Mouse (Mus musculus): ENCODE results near the gene Tecta. TPM values are rescaled to one million over a fixed set of nuclear protein-coding genes. Genes with fewer than 3 reads are reported as not detected.

The Tecta gene
- polyA plus RNA-seq, 1 experiment, result 0.01 TPM

DNA sequence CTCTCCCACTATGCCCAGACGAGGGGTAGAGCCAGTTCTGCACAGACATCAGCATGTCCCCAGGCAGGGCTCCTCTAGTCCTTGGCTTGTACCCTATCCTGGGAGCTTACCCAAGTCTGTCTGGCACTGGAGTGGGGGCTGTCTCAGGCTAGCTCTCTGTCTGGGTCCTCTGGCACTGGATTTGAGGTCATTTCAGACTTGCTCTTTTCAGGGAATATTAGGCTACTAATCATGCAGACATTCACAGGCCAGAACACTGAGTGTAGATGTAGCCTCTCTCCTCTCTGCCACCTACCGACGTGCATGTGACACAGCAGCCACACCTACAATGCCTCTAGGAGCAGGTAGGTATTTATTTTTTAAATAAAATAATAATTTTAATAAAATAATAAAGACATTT is 82.4 kb downstream of the Tecta start:
- no peaks in the 10 kb centered on the region for H3K79me3 ChIP-seq (ENCODE audit: low read depth)
- TF ChIP-seq CEBPB (IDR thresholded peaks at IDR 0.05; ENCODE audit: low read depth) (no peak), USF1 (IDR thresholded peaks at IDR 0.05; ENCODE audit: low read depth) (no peak), MYOG (IDR thresholded peaks at IDR 0.05; ENCODE audit: control insufficient read depth, extremely low read depth, insufficient read length) (no peak), MYOD1 (IDR thresholded peaks at IDR 0.05; ENCODE audit: control insufficient read depth, insufficient read length, low read depth) (no peak), CTCF (IDR thresholded peaks at IDR 0.05; ENCODE audit: control insufficient read depth, insufficient read depth, insufficient read length) (no peak), FOSL1 (IDR thresholded peaks at IDR 0.05; ENCODE audit: insufficient read depth, low read length, poor library complexity, severe bottlenecking) (no peak), MAX (IDR thresholded peaks at IDR 0.05) (no peak)
- peaks cover 21% of the 10 kb centered on the region for H3K27me3 ChIP-seq (ENCODE audit: control insufficient read depth, insufficient read depth, insufficient read length)
- no peak overlapping the region for H3K4me3 ChIP-seq (ENCODE audit: insufficient read depth, poor library complexity, severe bottlenecking)
- no peaks in the 10 kb centered on the region for H3K36me3 ChIP-seq (ENCODE audit: control insufficient read depth, insufficient read depth)
- H3ac ChIP-seq (ENCODE audit: control insufficient read depth, insufficient read length, low read depth), result no peak overlapping the region
- H3K79me2 ChIP-seq (ENCODE audit: control insufficient read depth, insufficient read depth), result no peaks in the 10 kb centered on the region

DNA sequence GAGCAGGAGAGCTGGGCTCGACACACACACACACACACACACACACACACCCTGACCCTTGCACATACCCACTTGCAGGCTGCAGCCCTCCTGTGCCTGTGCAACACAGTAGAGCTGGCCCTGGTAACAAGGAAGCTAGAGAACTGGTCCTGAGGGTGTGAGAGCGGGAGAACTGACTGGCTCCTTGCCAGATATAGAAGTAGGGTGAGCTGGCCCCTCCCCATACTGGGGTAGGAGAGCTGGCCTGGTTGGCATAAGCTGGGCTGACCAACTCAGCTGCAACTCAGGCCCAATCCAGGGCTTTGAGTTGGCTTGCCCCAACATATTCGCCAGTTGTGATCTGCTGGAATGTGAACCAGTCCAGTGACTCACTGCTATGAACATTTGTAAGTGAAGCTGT is 83.9 kb downstream of the Tecta start:
- H3K4me3 ChIP-seq (ENCODE audit: insufficient read depth, poor library complexity, severe bottlenecking), result no peak overlapping the region
- TF ChIP-seq MYOD1 (IDR thresholded peaks at IDR 0.05; ENCODE audit: control insufficient read depth, insufficient read length, low read depth) (no peak), CTCF (IDR thresholded peaks at IDR 0.05; ENCODE audit: control insufficient read depth, insufficient read depth, insufficient read length) (no peak), MAX (IDR thresholded peaks at IDR 0.05) (no peak), FOSL1 (IDR thresholded peaks at IDR 0.05; ENCODE audit: insufficient read depth, low read length, poor library complexity, severe bottlenecking) (no peak), USF1 (IDR thresholded peaks at IDR 0.05; ENCODE audit: low read depth) (no peak), MYOG (IDR thresholded peaks at IDR 0.05; ENCODE audit: control insufficient read depth, extremely low read depth, insufficient read length) (no peak), CEBPB (IDR thresholded peaks at IDR 0.05; ENCODE audit: low read depth) (peak; percentile 24)
- no peaks in the 10 kb centered on the region for H3K79me3 ChIP-seq (ENCODE audit: low read depth)
- no peak overlapping the region for H3ac ChIP-seq (ENCODE audit: control insufficient read depth, insufficient read length, low read depth)
- no peaks in the 10 kb centered on the region for H3K36me3 ChIP-seq (ENCODE audit: control insufficient read depth, insufficient read depth)
- H3K79me2 ChIP-seq (ENCODE audit: control insufficient read depth, insufficient read depth), result no peaks in the 10 kb centered on the region
- peaks cover 17% of the 10 kb centered on the region for H3K27me3 ChIP-seq (ENCODE audit: control insufficient read depth, insufficient read depth, insufficient read length)

DNA sequence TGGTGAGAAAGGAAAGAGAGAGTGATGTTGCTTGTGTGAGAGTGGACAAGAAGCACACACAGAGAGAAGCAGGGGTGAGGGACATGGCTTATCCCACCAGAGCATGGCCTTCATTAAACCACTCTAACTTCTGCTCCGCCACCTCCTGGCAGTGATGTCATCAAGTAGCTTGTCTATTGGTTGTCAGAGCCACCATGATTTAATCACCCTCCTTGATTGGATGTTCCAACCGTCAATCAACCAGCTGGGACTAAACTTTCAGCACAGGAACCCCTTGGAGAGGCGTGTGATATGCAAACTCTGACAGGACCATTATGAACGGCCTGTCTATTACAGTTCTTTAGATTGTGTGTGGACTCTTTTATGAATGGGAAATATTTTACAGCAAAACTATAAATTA is 84.8 kb downstream of the Tecta start:
- no peaks in the 10 kb centered on the region for H3K36me3 ChIP-seq (ENCODE audit: control insufficient read depth, insufficient read depth)
- H3K27me3 ChIP-seq (ENCODE audit: control insufficient read depth, insufficient read depth, insufficient read length), result peaks cover 14% of the 10 kb centered on the region
- TF ChIP-seq USF1 (IDR thresholded peaks at IDR 0.05; ENCODE audit: low read depth) (no peak), MAX (IDR thresholded peaks at IDR 0.05) (no peak), FOSL1 (IDR thresholded peaks at IDR 0.05; ENCODE audit: insufficient read depth, low read length, poor library complexity, severe bottlenecking) (no peak), MYOD1 (IDR thresholded peaks at IDR 0.05; ENCODE audit: control insufficient read depth, insufficient read length, low read depth) (no peak), CTCF (IDR thresholded peaks at IDR 0.05; ENCODE audit: control insufficient read depth, insufficient read depth, insufficient read length) (no peak), MYOG (IDR thresholded peaks at IDR 0.05; ENCODE audit: control insufficient read depth, extremely low read depth, insufficient read length) (no peak), CEBPB (IDR thresholded peaks at IDR 0.05; ENCODE audit: low read depth) (no peak)
- no peaks in the 10 kb centered on the region for H3K79me2 ChIP-seq (ENCODE audit: control insufficient read depth, insufficient read depth)
- no peaks in the 10 kb centered on the region for H3K79me3 ChIP-seq (ENCODE audit: low read depth)
- no peak overlapping the region for H3ac ChIP-seq (ENCODE audit: control insufficient read depth, insufficient read length, low read depth)
- H3K4me3 ChIP-seq (ENCODE audit: insufficient read depth, poor library complexity, severe bottlenecking), result no peak overlapping the region

DNA sequence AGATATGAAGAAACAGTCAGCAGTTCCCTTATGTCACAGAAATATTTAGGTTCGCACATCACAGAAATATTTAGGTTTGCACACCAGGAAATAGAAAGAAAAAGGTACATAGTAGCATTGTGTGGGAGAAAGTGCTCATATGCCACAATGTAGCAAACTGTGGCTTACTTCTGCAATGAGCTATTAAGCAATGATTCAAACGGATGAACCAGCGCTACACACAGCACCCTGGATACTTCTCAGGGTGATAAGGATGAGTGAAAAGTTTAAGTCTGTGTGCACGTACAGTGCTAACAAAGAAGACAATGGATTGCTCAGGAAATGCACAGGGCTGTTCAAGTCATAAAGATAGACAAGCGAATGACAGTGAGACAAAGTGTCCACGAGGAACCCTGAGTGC is 85.3 kb downstream of the Tecta start:
- Histone ChIP-seq H3K79me3 (ENCODE audit: low read depth) (no peaks in the 10 kb centered on the region), H3K79me2 (ENCODE audit: control insufficient read depth, insufficient read depth) (no peaks in the 10 kb centered on the region), H3K27me3 (ENCODE audit: control insufficient read depth, insufficient read depth, insufficient read length) (peaks cover 11% of the 10 kb centered on the region), H3K4me3 (ENCODE audit: insufficient read depth, poor library complexity, severe bottlenecking) (no peak overlapping the region), H3K36me3 (ENCODE audit: control insufficient read depth, insufficient read depth) (no peaks in the 10 kb centered on the region), H3ac (ENCODE audit: control insufficient read depth, insufficient read length, low read depth) (no peak overlapping the region)
- no peak for TF ChIP-seq USF1 (IDR thresholded peaks at IDR 0.05; ENCODE audit: low read depth)
- TF ChIP-seq MYOG (IDR thresholded peaks at IDR 0.05; ENCODE audit: control insufficient read depth, extremely low read depth, insufficient read length), result no peak
- TF ChIP-seq FOSL1 (IDR thresholded peaks at IDR 0.05; ENCODE audit: insufficient read depth, low read length, poor library complexity, severe bottlenecking), result no peak
- TF ChIP-seq CTCF (IDR thresholded peaks at IDR 0.05; ENCODE audit: control insufficient read depth, insufficient read depth, insufficient read length), result no peak
- no peak for TF ChIP-seq MAX (IDR thresholded peaks at IDR 0.05)
- no peak for TF ChIP-seq MYOD1 (IDR thresholded peaks at IDR 0.05; ENCODE audit: control insufficient read depth, insufficient read length, low read depth)
- TF ChIP-seq CEBPB (IDR thresholded peaks at IDR 0.05; ENCODE audit: low read depth), result no peak

DNA sequence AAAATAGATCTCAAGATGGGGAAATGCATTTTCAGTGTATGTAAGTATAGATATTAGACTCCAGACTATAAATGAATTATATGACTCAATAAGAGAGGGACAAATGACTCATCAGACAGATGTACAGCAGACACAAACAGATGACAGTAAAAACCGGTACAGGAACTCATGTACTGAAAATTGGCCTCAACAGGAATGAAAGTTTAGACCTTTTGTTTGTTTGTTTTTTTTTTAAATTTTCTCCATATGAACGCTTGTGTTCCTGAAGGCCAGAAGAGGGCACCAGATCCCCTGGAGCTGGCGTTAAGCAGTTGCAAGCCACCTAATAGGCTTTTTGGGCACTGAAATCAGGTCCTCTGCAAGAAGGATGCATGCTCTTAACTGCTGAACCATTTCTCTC is 85.9 kb downstream of the Tecta start:
- H3K4me3 ChIP-seq (ENCODE audit: insufficient read depth, poor library complexity, severe bottlenecking), result no peak overlapping the region
- TF ChIP-seq CTCF (IDR thresholded peaks at IDR 0.05; ENCODE audit: control insufficient read depth, insufficient read depth, insufficient read length) (no peak), MYOG (IDR thresholded peaks at IDR 0.05; ENCODE audit: control insufficient read depth, extremely low read depth, insufficient read length) (no peak), FOSL1 (IDR thresholded peaks at IDR 0.05; ENCODE audit: insufficient read depth, low read length, poor library complexity, severe bottlenecking) (no peak), USF1 (IDR thresholded peaks at IDR 0.05; ENCODE audit: low read depth) (no peak), MYOD1 (IDR thresholded peaks at IDR 0.05; ENCODE audit: control insufficient read depth, insufficient read length, low read depth) (no peak), CEBPB (IDR thresholded peaks at IDR 0.05; ENCODE audit: low read depth) (no peak), MAX (IDR thresholded peaks at IDR 0.05) (no peak)
- no peaks in the 10 kb centered on the region for H3K79me2 ChIP-seq (ENCODE audit: control insufficient read depth, insufficient read depth)
- H3K79me3 ChIP-seq (ENCODE audit: low read depth), result no peaks in the 10 kb centered on the region
- no peak overlapping the region for H3ac ChIP-seq (ENCODE audit: control insufficient read depth, insufficient read length, low read depth)
- H3K36me3 ChIP-seq (ENCODE audit: control insufficient read depth, insufficient read depth), result no peaks in the 10 kb centered on the region
- H3K27me3 ChIP-seq (ENCODE audit: control insufficient read depth, insufficient read depth, insufficient read length), result peaks cover 6% of the 10 kb centered on the region

DNA sequence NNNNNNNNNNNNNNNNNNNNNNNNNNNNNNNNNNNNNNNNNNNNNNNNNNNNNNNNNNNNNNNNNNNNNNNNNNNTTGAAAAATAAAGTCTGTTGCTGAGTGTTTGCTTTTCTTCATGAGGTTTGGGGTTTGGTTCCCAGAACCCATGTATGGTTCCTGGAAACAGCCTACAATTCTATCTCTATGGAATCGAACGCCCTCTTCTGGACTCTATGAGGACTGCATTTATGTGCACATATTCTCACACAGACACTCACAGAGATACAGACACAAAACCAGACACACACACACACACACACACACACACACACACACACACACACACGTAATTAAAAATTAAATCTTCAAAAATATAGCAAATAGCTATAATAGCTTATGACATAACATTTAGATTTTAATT is 88.4 kb downstream of the Tecta start:
- no peak overlapping the region for H3ac ChIP-seq (ENCODE audit: control insufficient read depth, insufficient read length, low read depth)
- H3K36me3 ChIP-seq (ENCODE audit: control insufficient read depth, insufficient read depth), result no peaks in the 10 kb centered on the region
- H3K27me3 ChIP-seq (ENCODE audit: control insufficient read depth, insufficient read depth, insufficient read length), result no peaks in the 10 kb centered on the region
- no peak for TF ChIP-seq USF1 (IDR thresholded peaks at IDR 0.05; ENCODE audit: low read depth)
- no peak for TF ChIP-seq CTCF (IDR thresholded peaks at IDR 0.05; ENCODE audit: control insufficient read depth, insufficient read depth, insufficient read length)
- TF ChIP-seq CEBPB (IDR thresholded peaks at IDR 0.05; ENCODE audit: low read depth), result no peak
- TF ChIP-seq MAX (IDR thresholded peaks at IDR 0.05), result no peak
- no peak for TF ChIP-seq FOSL1 (IDR thresholded peaks at IDR 0.05; ENCODE audit: insufficient read depth, low read length, poor library complexity, severe bottlenecking)
- TF ChIP-seq MYOG (IDR thresholded peaks at IDR 0.05; ENCODE audit: control insufficient read depth, extremely low read depth, insufficient read length), result no peak
- TF ChIP-seq MYOD1 (IDR thresholded peaks at IDR 0.05; ENCODE audit: control insufficient read depth, insufficient read length, low read depth), result no peak
- no peaks in the 10 kb centered on the region for H3K79me2 ChIP-seq (ENCODE audit: control insufficient read depth, insufficient read depth)
- no peaks in the 10 kb centered on the region for H3K79me3 ChIP-seq (ENCODE audit: low read depth)
- H3K4me3 ChIP-seq (ENCODE audit: insufficient read depth, poor library complexity, severe bottlenecking), result no peak overlapping the region
